Mouse (Mus musculus) midbrain, postnatal 0 days (tissue): ENCODE data around the gene Defb19. TPM values are rescaled to one million over a fixed set of nuclear protein-coding genes. Genes with fewer than 3 reads are reported as not detected.

Experiments used
- ATAC-seq: fragments of 200-750 bp; cut with Nextera tagmentation; 2 replicates; pipeline ENCODE4 v1.8.0; 2017; ENCODE audit warnings: moderate number of reproducible peaks, mild to moderate bottlenecking, moderate TSS enrichment, moderate library complexity; ENCODE audit not compliant: low FRiP score
- DNase-seq: peaks from one replicate; pipeline ENCODE4 v3.0.0-alpha.2; 2015; ENCODE audit warnings: low spot score
- H3K27ac ChIP-seq: fragments of 300-500 bp; sonication (generic); 2 replicates; pipeline ENCODE4 v1.5.1; 2014; ENCODE audit warnings: low read depth, mild to moderate bottlenecking, low read length, mixed read lengths
- H3K27me3 ChIP-seq: fragments of 300-500 bp; sonication (generic); 2 replicates; pipeline ENCODE4 v1.6.1; 2014; ENCODE audit warnings: low read length, control low read depth, mixed read lengths; ENCODE audit not compliant: insufficient read depth
- H3K36me3 ChIP-seq: fragments of 300-500 bp; sonication (generic); 2 replicates; pipeline ENCODE4 v1.6.1; 2014; ENCODE audit warnings: low read length, control low read depth, mixed read lengths; ENCODE audit not compliant: insufficient read depth
- H3K4me1 ChIP-seq: fragments of 300-500 bp; sonication (generic); 2 replicates; pipeline ENCODE4 v1.6.1; 2014; ENCODE audit warnings: mild to moderate bottlenecking, control low read depth, antibody characterized with exemption, low read length, mixed read lengths; ENCODE audit not compliant: insufficient read depth
- H3K4me2 ChIP-seq: fragments of 300-500 bp; sonication (generic); 2 replicates; pipeline ENCODE4 v1.6.1; 2014; ENCODE audit warnings: low read depth, mild to moderate bottlenecking, low read length, mixed read lengths; ENCODE audit not compliant: poor library complexity, severe bottlenecking
- H3K4me3 ChIP-seq: fragments of 300-500 bp; sonication (generic); 2 replicates; pipeline ENCODE4 v1.5.1; 2014; ENCODE audit warnings: low read depth, mild to moderate bottlenecking, low read length, moderate library complexity
- H3K9ac ChIP-seq: fragments of 300-500 bp; sonication (generic); replicated peaks from 2 replicates; pipeline ENCODE4 v1.6.1; 2014; ENCODE audit warnings: mild to moderate bottlenecking, low read length, moderate library complexity, mixed read lengths; ENCODE audit not compliant: poor library complexity, severe bottlenecking
- H3K9me3 ChIP-seq: fragments of 300-500 bp; sonication (generic); 2 replicates; pipeline ENCODE4 v1.6.1; 2016; ENCODE audit warnings: low read length, control low read depth
- CTCF ChIP-seq: IDR thresholded peaks from 2 replicates; pipeline ENCODE4 v1.5.1; 2016; ENCODE audit warnings: antibody characterized with exemption, mild to moderate bottlenecking
- WGBS: fragments of 180-500 bp; shearing (Covaris S2); extraction: QIAGEN DNeasy Blood & Tissue Kit; methylation state at CpG from one replicate; pipeline ENCODE4 v1.1.7; 2014; 5-methylcytosine and 5-hydroxymethylcytosine counted together
- polyA plus RNA-seq: library from polyadenylated mRNA; unstranded; fragments of >200 nt; fragmentation: Nextera tagmentation; extraction: Ambion mirVana; gene quantifications from 2 replicates; pipeline ENCODE4 v1.2.1, GENCODE M21; 2015
- total RNA-seq: library from RNA; depleted of rRNA; stranded (reverse); fragments of >200 nt; gene quantifications from 2 replicates; pipeline ENCODE4 v1.2.3, GENCODE M21; 2014

Gene Defb19
- total and polyA plus RNA-seq, 2 experiments from 2014 or later, result not detected

DNA sequence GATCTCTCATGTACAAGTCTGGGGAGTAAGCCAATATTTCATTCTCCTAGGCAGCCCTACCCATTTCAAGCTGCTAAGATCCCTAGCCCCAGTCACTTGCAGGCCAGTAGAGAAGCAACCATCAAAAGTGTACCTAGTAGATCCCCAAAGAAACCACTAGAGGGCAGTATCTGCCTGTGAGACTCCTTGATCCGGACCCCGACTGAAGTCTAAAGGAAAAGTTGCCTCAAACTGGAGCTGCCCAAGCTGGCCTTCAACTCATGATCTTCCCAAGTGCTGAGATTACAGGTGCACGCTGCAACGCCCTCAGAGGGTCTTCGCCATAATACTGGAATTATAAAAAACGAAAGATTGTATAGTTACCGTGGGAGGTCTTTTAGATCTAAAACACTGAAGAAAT is 35.5 kb upstream of the Defb19 start:
- 11% methylated on average over 7 of the region's 7 CpGs for WGBS
- no peaks in the 10 kb centered on the region for H3K27me3 ChIP-seq
- no peaks in the 10 kb centered on the region for H3K4me1 ChIP-seq
- 0 out of 2 replicates have a peak, but pooled peaks have one; percentile 47 for ATAC-seq
- H3K4me3 ChIP-seq, result no peak overlapping the region
- no peak overlapping the region for H3K27ac ChIP-seq
- no peak overlapping the region for H3K9ac ChIP-seq
- peak; percentile 96 for TF ChIP-seq CTCF
- peak; percentile 89 for DNase-seq
- no peaks in the 10 kb centered on the region for H3K36me3 ChIP-seq
- H3K9me3 ChIP-seq, result no peaks in the 10 kb centered on the region
- H3K4me2 ChIP-seq, result no peak overlapping the region

DNA sequence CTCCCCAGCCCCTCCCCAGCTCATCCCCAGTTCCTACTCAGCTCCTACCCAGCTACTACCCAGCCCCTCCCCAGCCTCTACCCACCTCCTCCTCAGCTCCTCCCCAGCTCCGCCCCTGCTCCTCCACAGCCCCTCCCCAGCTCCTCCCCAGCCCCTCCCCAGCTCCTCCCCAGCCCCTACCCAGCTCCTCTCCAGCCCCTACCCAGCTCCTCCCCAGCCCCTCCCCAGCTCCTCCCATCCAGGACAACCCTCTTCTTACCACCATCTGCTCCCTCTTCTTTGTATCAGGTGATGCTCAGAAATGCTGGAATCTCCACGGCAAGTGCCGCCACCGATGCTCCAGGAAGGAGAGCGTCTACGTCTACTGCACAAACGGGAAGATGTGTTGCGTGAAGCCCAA is 32.1 kb upstream of the Defb19 start:
- H3K4me1 ChIP-seq, result no peaks in the 10 kb centered on the region
- no peak overlapping the region for H3K4me3 ChIP-seq
- DNase-seq (no peak), ATAC-seq (no peak)
- no peaks in the 10 kb centered on the region for H3K9me3 ChIP-seq
- 42% methylated on average over 8 of the region's 8 CpGs for WGBS
- H3K36me3 ChIP-seq, result no peaks in the 10 kb centered on the region
- TF ChIP-seq CTCF, result no peak
- no peak overlapping the region for H3K9ac ChIP-seq
- H3K4me2 ChIP-seq, result no peak overlapping the region
- H3K27me3 ChIP-seq, result no peaks in the 10 kb centered on the region
- no peak overlapping the region for H3K27ac ChIP-seq

DNA sequence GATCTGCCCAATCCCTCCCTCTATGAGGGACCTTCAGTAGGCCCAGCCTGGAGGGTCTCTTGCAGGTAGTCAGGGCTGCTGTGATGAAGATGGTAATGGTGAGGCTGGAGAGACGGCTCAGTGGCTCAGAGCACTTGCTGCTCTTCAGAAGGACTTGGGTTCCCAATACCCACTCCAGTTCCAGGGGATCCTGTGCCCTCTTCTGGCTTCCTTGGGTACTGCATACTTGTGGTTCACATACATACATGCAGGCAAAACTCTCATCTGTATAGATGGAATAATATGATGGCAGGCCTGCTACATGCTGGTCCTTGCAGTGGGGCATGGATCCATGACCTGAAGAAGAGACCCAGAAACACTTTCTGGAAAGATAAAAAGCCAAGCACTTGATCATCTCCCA is 28.6 kb upstream of the Defb19 start:
- no peak overlapping the region for H3K4me3 ChIP-seq
- DNase-seq (no peak), ATAC-seq (no peak)
- H3K9me3 ChIP-seq, result no peaks in the 10 kb centered on the region
- no peaks in the 10 kb centered on the region for H3K4me1 ChIP-seq
- H3K36me3 ChIP-seq, result no peaks in the 10 kb centered on the region
- no peak overlapping the region for H3K4me2 ChIP-seq
- WGBS, result 88% methylated on average over 1 of the region's 1 CpGs
- H3K9ac ChIP-seq, result no peak overlapping the region
- TF ChIP-seq CTCF, result 0 out of 2 replicates have a peak, but pooled peaks have one; percentile 8
- no peaks in the 10 kb centered on the region for H3K27me3 ChIP-seq
- no peak overlapping the region for H3K27ac ChIP-seq

GRCm38 (mm10) chr2:152607746-152608145 is 27.6 kb upstream of the Defb19 start:
- no peak for TF ChIP-seq CTCF
- 69% methylated on average over 6 of the region's 6 CpGs for WGBS
- DNase-seq, result no peak
- no peaks in the 10 kb centered on the region for H3K4me1 ChIP-seq
- H3K4me3 ChIP-seq, result no peak overlapping the region
- no peak overlapping the region for H3K9ac ChIP-seq
- no peak overlapping the region for H3K27ac ChIP-seq
- no peak for ATAC-seq
- H3K27me3 ChIP-seq, result no peaks in the 10 kb centered on the region
- no peaks in the 10 kb centered on the region for H3K9me3 ChIP-seq
- H3K36me3 ChIP-seq, result no peaks in the 10 kb centered on the region
- H3K4me2 ChIP-seq, result no peak overlapping the region

- TF ChIP-seq CTCF, result peak; percentile 53
- Histone ChIP-seq H3K36me3 (no peaks in the 10 kb centered on the region), H3K27me3 (no peaks in the 10 kb centered on the region), H3K4me3 (no peak within 1 kb of the TSS), H3K9ac (no peak within 1 kb of the TSS), H3K9me3 (no peaks in the 10 kb centered on the region), H3K4me2 (no peak within 1 kb of the TSS), H3K27ac (no peak within 1 kb of the TSS), H3K4me1 (no peaks in the 10 kb centered on the region)
- WGBS, result 83% methylated on average over 15 of the region's 15 CpGs
- no peak for ATAC-seq
- DNase-seq, result peak; percentile 8
Observed at GRCm38 (mm10) chr2:152604057-152604456, 23.9 kb upstream of the Defb19 start, which contains the start of gene Defb36. Gene Defb36 (plus strand): TSS chr2:152604327.

DNA sequence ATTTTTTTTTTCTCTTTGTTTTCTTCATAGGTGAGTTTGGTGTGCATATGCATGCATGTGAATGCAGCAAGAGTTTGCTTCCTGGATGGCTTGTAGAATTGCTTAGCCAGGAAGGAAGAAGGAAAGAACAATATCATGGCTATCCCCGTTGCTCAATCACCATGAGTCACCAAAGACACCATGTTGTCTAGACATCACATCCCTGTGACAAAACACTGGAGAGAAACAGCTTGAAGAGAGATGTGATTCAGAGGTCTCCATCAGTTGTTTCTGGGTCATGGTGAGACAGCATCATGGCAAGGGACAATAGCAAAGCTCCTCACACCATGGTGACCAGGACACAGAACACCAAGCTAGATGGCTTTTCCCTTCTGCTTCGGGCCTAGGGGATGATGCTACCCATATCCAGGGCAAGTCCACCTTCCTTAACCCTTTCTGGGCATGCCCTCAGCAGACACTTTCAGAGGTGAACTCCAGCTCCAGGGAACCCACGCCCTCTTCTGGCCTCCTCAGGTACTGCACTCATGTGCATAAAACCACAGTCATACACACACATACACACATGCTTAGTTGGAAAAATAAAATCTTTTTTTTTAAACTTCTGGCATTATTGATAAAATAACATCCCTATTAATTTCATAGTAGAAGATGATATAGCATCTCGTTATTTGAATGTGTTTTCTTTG is 21.3 kb upstream of the Defb19 start:
- peak; percentile 43; the same call in 1 of the 2 replicates for TF ChIP-seq CTCF

More for the DNA sequence above, 21.3 kb upstream of the Defb19 start:
- Histone ChIP-seq H3K4me1 (no peaks in the 10 kb centered on the region), H3K4me3 (no peak overlapping the region), H3K9me3 (no peaks in the 10 kb centered on the region), H3K4me2 (no peak overlapping the region), H3K27ac (no peak overlapping the region), H3K27me3 (no peaks in the 10 kb centered on the region), H3K9ac (no peak overlapping the region), H3K36me3 (no peaks in the 10 kb centered on the region)
- WGBS, result 80% methylated on average over 4 of the region's 4 CpGs
- no peak for ATAC-seq
- no peak for DNase-seq
